Mouse (Mus musculus) right cerebral cortex, postnatal 10 days (tissue): ENCODE results near the gene Zfp160.
"Not testable (repeated sequence)": the region's sequence is repeated elsewhere in the genome, so short reads cannot be mapped to it uniquely, and the experiment has no call there.

Experiments
- DNase-seq, 2 experiments: peaks; one replicate each; pipeline ENCODE4 v3.0.0; 2021; ENCODE audit warnings: low spot score in 2 of 2

The Zfp160 gene

GRCm38 (mm10) chr17:21008382-21009331, at the start of gene Zfp160:
Gene Zfp160 (plus strand): TSS chr17:21008903.
- peak; percentile 94 to 95 for DNase-seq

- DNase-seq, result no peak
These were observed 48.3 kb upstream of the Zfp160 start for GRCm38 (mm10) chr17:20960386-20960785.

GRCm38 (mm10) chr17:20965421-20965820, 43.3 kb upstream of the Zfp160 start:
- DNase-seq, result no peak

GRCm38 (mm10) chr17:20966681-20967080, 42.0 kb upstream of the Zfp160 start:
- no peak for DNase-seq

- no peak for DNase-seq
These were observed 15.0 kb upstream of the Zfp160 start for GRCm38 (mm10) chr17:20993716-20994115.

GRCm38 (mm10) chr17:20996364-20996763, 12.3 kb upstream of the Zfp160 start, which contains the start of gene Vmn1r233:
Gene Vmn1r233 (minus strand): TSS chr17:20996464.
- no peak for DNase-seq

GRCm38 (mm10) chr17:21009726-21010125, 1.0 kb downstream of the Zfp160 start:
- DNase-seq, result no peak

- no peak for DNase-seq
These were observed 9.8 kb downstream of the Zfp160 start for GRCm38 (mm10) chr17:21018410-21019080.

GRCm38 (mm10) chr17:21048020-21048419, 39.3 kb downstream of the Zfp160 start:
- DNase-seq, result not testable (repeated sequence)

GRCm38 (mm10) chr17:21050901-21051300, 42.2 kb downstream of the Zfp160 start:
- DNase-seq, result no peak

GRCm38 (mm10) chr17:21051341-21051740, 42.6 kb downstream of the Zfp160 start:
- not testable (repeated sequence) for DNase-seq

GRCm38 (mm10) chr17:21051919-21052318, 43.2 kb downstream of the Zfp160 start:
- not testable (repeated sequence) for DNase-seq

GRCm38 (mm10) chr17:21053267-21053666, 44.6 kb downstream of the Zfp160 start:
- DNase-seq, result no peak

GRCm38 (mm10) chr17:21055111-21055510, 46.4 kb downstream of the Zfp160 start:
- not testable (repeated sequence) for DNase-seq

GRCm38 (mm10) chr17:21065501-21065900, 56.8 kb downstream of the Zfp160 start:
- no peak for DNase-seq

GRCm38 (mm10) chr17:21067036-21067435, 58.3 kb downstream of the Zfp160 start:
- DNase-seq, result no peak

GRCm38 (mm10) chr17:21069443-21069842, 60.7 kb downstream of the Zfp160 start:
- not testable (repeated sequence) for DNase-seq

- not testable (repeated sequence) for DNase-seq
These were observed 62.3 kb downstream of the Zfp160 start for GRCm38 (mm10) chr17:21070971-21071370.
